8 mouse cellular contexts compared by ENCODE assay signal in the genomic region with DNA sequence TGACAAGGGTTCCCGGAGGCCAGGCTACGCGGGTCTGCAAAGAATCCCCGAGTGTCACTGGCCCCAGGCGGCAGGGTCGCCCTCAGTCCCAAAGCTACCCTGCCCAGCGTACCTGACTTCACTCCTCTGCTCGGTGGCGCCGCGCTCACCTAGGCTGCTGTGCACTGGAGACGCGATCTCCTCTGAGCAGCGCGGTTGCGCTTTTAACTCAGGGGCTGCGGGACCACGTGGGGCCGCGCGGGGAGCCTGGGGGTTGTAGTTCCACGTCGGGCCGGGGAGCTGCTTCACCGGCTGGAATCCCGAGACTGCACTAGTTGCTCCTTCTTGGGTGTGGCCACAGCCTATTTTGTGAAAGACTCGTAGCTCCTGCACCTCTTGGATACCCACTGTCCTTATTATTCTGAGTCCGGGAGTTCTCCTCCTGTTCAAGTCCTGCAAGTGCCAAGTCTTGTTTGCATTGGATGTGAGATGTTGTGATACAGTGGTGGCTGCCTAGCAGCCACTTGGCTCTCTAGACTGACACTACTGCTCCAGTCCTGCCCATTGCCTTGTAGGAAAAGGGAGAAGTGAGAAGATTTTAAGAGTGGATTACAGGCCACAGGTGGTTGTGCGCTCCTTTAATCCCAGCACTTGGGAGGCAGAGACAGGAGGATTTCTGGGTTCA. TPM values are rescaled to one million over a fixed set of nuclear protein-coding genes. Genes with fewer than 3 reads are reported as not detected.
DNase-seq lines count a peak whose midpoint lies in the region; ATAC-seq lines count a peak whose summit lies in the region.

A gene (minus strand): TSS at position 510 of the 664 bp plus-strand sequence.

- H3K9me3 ChIP-seq in hindbrain, embryonic 16.5 days (ENCODE audit: control insufficient read depth, low read length) = no peaks in the 10 kb centered on the region

- no peak within 1 kb of the TSS for H3K27ac ChIP-seq in hindbrain, embryonic 16.5 days (ENCODE audit: low read depth, low read length)

- DNase-seq in T-cell, adult 2 months (ENCODE audit: low spot score) = peak; percentile 54
- peak; percentile 38 to 58 for DNase-seq in gastrocnemius, adult 8-10 months (ENCODE audit: low spot score in 2 of 2)
- peak; percentile 57 to 59 for DNase-seq in left cerebral cortex, adult 8-10 months (ENCODE audit: low spot score in 2 of 2)
- peak; percentile 82 for DNase-seq in right cerebral cortex, adult 18-20 months
- peak; percentile 70 for DNase-seq in urinary bladder, postnatal 14 days (ENCODE audit: low spot score)

- ATAC-seq in common myeloid progenitor, adult 5-6 weeks (replicated peaks; ENCODE audit: low read depth, poor library complexity, severe bottlenecking) = peak; percentile 84
- ATAC-seq in hindbrain, embryonic 16.5 days = peak; percentile 95
- ATAC-seq in megakaryocyte, adult 5-6 weeks (ENCODE audit: poor library complexity, severe bottlenecking) = peak; percentile 86

- no peaks in the 10 kb centered on the region for H3K4me1 ChIP-seq in hindbrain, embryonic 16.5 days (ENCODE audit: control insufficient read depth, insufficient read depth, low read depth, low read length)

- no peaks in the 10 kb centered on the region for H3K27me3 ChIP-seq in hindbrain, embryonic 16.5 days (replicated peaks; ENCODE audit: control insufficient read depth, insufficient read depth, low read length)

- peak within 1 kb of the TSS; percentile 66 for H3K4me2 ChIP-seq in hindbrain, embryonic 16.5 days (ENCODE audit: low read length)

- WGBS in hindbrain, embryonic 16.5 days = 7% methylated on average over 26 of the region's 29 CpGs

- peak within 1 kb of the TSS; percentile 56 for H3K4me3 ChIP-seq in hindbrain, embryonic 16.5 days (ENCODE audit: low read length)

- H3K9ac ChIP-seq in hindbrain, embryonic 16.5 days (ENCODE audit: low read depth, low read length) = peak within 1 kb of the TSS; percentile 70

- no peaks in the 10 kb centered on the region for H3K36me3 ChIP-seq in hindbrain, embryonic 16.5 days (ENCODE audit: control insufficient read depth, insufficient read depth, low read length)

RNA-seq across cellular contexts. Expression of the gene that starts here (rescaled TPM):
- total RNA-seq in common myeloid progenitor, adult 5-6 weeks (2017) = 12.2 and 17.9 TPM in 2 replicates
- total RNA-seq in gastrocnemius, adult 8-10 months (2022) = 1 to 10 TPM; 1.6 to 2.7 (median 1.8) TPM
- polyA plus RNA-seq in hindbrain, embryonic 16.5 days (2015; fragmentation: Nextera tagmentation; extraction: Ambion mirVana) = 15.4 and 17.4 TPM in 2 replicates
- 1 to 10 TPM; 5.1 to 7.2 (median 6.2) TPM for total RNA-seq in left cerebral cortex, adult 8-10 months (2022)
- total RNA-seq in megakaryocyte, adult 5-6 weeks (2015) = 8.5 and 9.4 TPM in 2 replicates
- total RNA-seq in megakaryocyte, adult 5-6 weeks (2017) = 2.2 and 3.4 TPM in 2 replicates
